Mouse (Mus musculus) embryonic facial prominence, embryonic 13.5 days (tissue): ENCODE measurements around the gene Rbl1. TPM values are rescaled to one million over a fixed set of nuclear protein-coding genes. Genes with fewer than 3 reads are reported as not detected.

Experiments used
- ATAC-seq: fragments of 200-750 bp; cut with Nextera tagmentation; 2 replicates; pipeline ENCODE4 v1.8.0; 2017; ENCODE audit warnings: low read depth; ENCODE audit not compliant: insufficient number of reproducible peaks, insufficient read depth, low FRiP score, low TSS enrichment
- H3K27ac ChIP-seq: fragments of 300-500 bp; sonication (generic); 2 replicates; pipeline ENCODE4 v1.5.1; 2015; ENCODE audit warnings: moderate library complexity, mild to moderate bottlenecking, inconsistent platforms
- H3K27me3 ChIP-seq: fragments of 300-500 bp; sonication (generic); 2 replicates; pipeline ENCODE4 v1.6.1; 2015; ENCODE audit warnings: mild to moderate bottlenecking, inconsistent platforms
- H3K36me3 ChIP-seq: fragments of 300-500 bp; sonication (generic); 2 replicates; pipeline ENCODE4 v1.6.1; 2015; ENCODE audit warnings: mild to moderate bottlenecking, inconsistent platforms
- H3K4me1 ChIP-seq: fragments of 300-500 bp; sonication (generic); 2 replicates; pipeline ENCODE4 v1.6.1; 2015; ENCODE audit warnings: inconsistent platforms
- H3K4me2 ChIP-seq: fragments of 300-500 bp; sonication (generic); 2 replicates; pipeline ENCODE4 v1.6.1; 2015; ENCODE audit warnings: moderate library complexity, mild to moderate bottlenecking, inconsistent platforms
- H3K4me3 ChIP-seq: fragments of 300-500 bp; sonication (generic); 2 replicates; pipeline ENCODE4 v1.5.1; 2015; ENCODE audit warnings: mild to moderate bottlenecking, inconsistent platforms
- H3K9ac ChIP-seq: fragments of 300-500 bp; sonication (generic); 2 replicates; pipeline ENCODE4 v1.6.1; 2015; ENCODE audit warnings: mild to moderate bottlenecking, inconsistent platforms
- H3K9me3 ChIP-seq: fragments of 300-500 bp; sonication (generic); 2 replicates; pipeline ENCODE4 v1.6.1; 2016; ENCODE audit warnings: inconsistent platforms
- WGBS: fragments of 180-500 bp; shearing (Covaris S2); methylation state at CpG from one replicate; pipeline ENCODE4 v1.1.7; 2015; ENCODE audit warnings: mixed read lengths; 5-methylcytosine and 5-hydroxymethylcytosine counted together
- polyA plus RNA-seq: library from polyadenylated mRNA; unstranded; fragments of >200 nt; fragmentation: Nextera tagmentation; extraction: Ambion mirVana; gene quantifications from 2 replicates; pipeline ENCODE4 v1.2.1, GENCODE M21; 2015

Rbl1 gene
- polyA plus RNA-seq, 1 experiment from 2014 or later, result 26.4 TPM

- H3K27me3 ChIP-seq, result no peaks in the 10 kb centered on the region
- H3K4me3 ChIP-seq, result no peak overlapping the region
- H3K36me3 ChIP-seq, result no peaks in the 10 kb centered on the region
- H3K27ac ChIP-seq, result no peak overlapping the region
- peaks cover under 1% of the 10 kb centered on the region; the same call in 1 of the 2 replicates for H3K4me1 ChIP-seq
- H3K4me2 ChIP-seq, result no peak overlapping the region
- no peak for ATAC-seq
- peaks cover 10% of the 10 kb centered on the region for H3K9me3 ChIP-seq
- no peak overlapping the region for H3K9ac ChIP-seq
- 91% methylated on average over 5 of the region's 5 CpGs for WGBS
These were observed 65.0 kb downstream of the Rbl1 start for GRCm38 (mm10) chr2:157139251-157139802.

GRCm38 (mm10) chr2:157138808-157139207 is 65.5 kb downstream of the Rbl1 start:
- no peak for ATAC-seq
- Histone ChIP-seq H3K4me1 (peaks cover 5% of the 10 kb centered on the region), H3K9ac (no peak overlapping the region), H3K4me2 (no peak overlapping the region), H3K27ac (no peak overlapping the region), H3K36me3 (no peaks in the 10 kb centered on the region), H3K27me3 (no peaks in the 10 kb centered on the region), H3K9me3 (peaks cover 10% of the 10 kb centered on the region), H3K4me3 (no peak overlapping the region)
- 82% methylated on average over 5 of the region's 5 CpGs for whole genome bisulfite sequencing

- no peak overlapping the region for H3K27ac ChIP-seq
- no peaks in the 10 kb centered on the region for H3K36me3 ChIP-seq
- ATAC-seq, result no peak
- H3K9me3 ChIP-seq, result peaks cover 10% of the 10 kb centered on the region
- peaks cover 8% of the 10 kb centered on the region for H3K4me1 ChIP-seq
- whole genome bisulfite sequencing, result 87% methylated on average over 9 of the region's 9 CpGs
- H3K4me2 ChIP-seq, result no peak overlapping the region
- H3K27me3 ChIP-seq, result no peaks in the 10 kb centered on the region
- H3K4me3 ChIP-seq, result no peak overlapping the region
- H3K9ac ChIP-seq, result no peak overlapping the region
These were observed 66.2 kb downstream of the Rbl1 start for GRCm38 (mm10) chr2:157137959-157138731.

- ATAC-seq, result no peak
- Histone ChIP-seq H3K9me3 (peaks cover 10% of the 10 kb centered on the region), H3K27ac (no peak overlapping the region), H3K4me2 (no peak overlapping the region), H3K9ac (no peak overlapping the region), H3K36me3 (no peaks in the 10 kb centered on the region), H3K4me1 (peaks cover 8% of the 10 kb centered on the region), H3K4me3 (no peak overlapping the region), H3K27me3 (no peaks in the 10 kb centered on the region)
- WGBS, result 73% methylated on average over 2 of the region's 2 CpGs
These were observed 67.7 kb downstream of the Rbl1 start for GRCm38 (mm10) chr2:157136646-157137045.

- Histone ChIP-seq H3K9ac (no peak overlapping the region), H3K4me2 (no peak overlapping the region), H3K27me3 (no peaks in the 10 kb centered on the region), H3K9me3 (peaks cover 10% of the 10 kb centered on the region), H3K4me1 (peaks cover 8% of the 10 kb centered on the region), H3K4me3 (no peak overlapping the region), H3K27ac (no peak overlapping the region), H3K36me3 (no peaks in the 10 kb centered on the region)
- ATAC-seq, result no peak
- 78% methylated on average over 4 of the region's 4 CpGs for WGBS
These were observed 68.2 kb downstream of the Rbl1 start for GRCm38 (mm10) chr2:157136176-157136575.

- peak overlapping the region; percentile 76 for H3K4me3 ChIP-seq
- H3K4me2 ChIP-seq, result peak overlapping the region; percentile 85
- peak overlapping the region; percentile 81 for H3K9ac ChIP-seq
- no peaks in the 10 kb centered on the region for H3K36me3 ChIP-seq
- H3K27ac ChIP-seq, result peak overlapping the region; percentile 79
- WGBS, result 86% methylated on average over 10 of the region's 10 CpGs
- no peak for ATAC-seq
- H3K9me3 ChIP-seq, result peaks cover 10% of the 10 kb centered on the region
- no peaks in the 10 kb centered on the region for H3K27me3 ChIP-seq
- H3K4me1 ChIP-seq, result peaks cover 8% of the 10 kb centered on the region
These were observed 68.7 kb downstream of the Rbl1 start for GRCm38 (mm10) chr2:157135529-157136120.

- Histone ChIP-seq H3K9ac (peak within 1 kb of the TSS; percentile 81), H3K36me3 (no peaks in the 10 kb centered on the region), H3K4me3 (peak within 1 kb of the TSS; percentile 76), H3K4me2 (peak within 1 kb of the TSS; percentile 85), H3K4me1 (peaks cover 8% of the 10 kb centered on the region), H3K27me3 (no peaks in the 10 kb centered on the region), H3K27ac (peak within 1 kb of the TSS; percentile 79), H3K9me3 (peaks cover 6% of the 10 kb centered on the region)
- ATAC-seq, result peak; percentile 89
- WGBS, result under 1% methylated on average over 32 of the region's 32 CpGs
These were observed 69.3 kb downstream of the Rbl1 start, which contains the start of gene Samhd1 for GRCm38 (mm10) chr2:157135014-157135413. TSS of gene Samhd1 (minus strand) at chr2:157135265.

GRCm38 (mm10) chr2:157134479-157134931 is 69.8 kb downstream of the Rbl1 start:
- no peak for ATAC-seq
- peak overlapping the region; percentile 85 for H3K4me2 ChIP-seq
- H3K27ac ChIP-seq, result peak overlapping the region; percentile 79
- peak overlapping the region; percentile 76 for H3K4me3 ChIP-seq
- 0 out of 2 replicates have a peak, but pooled peaks cover 2% of the 10 kb centered on the region for H3K9me3 ChIP-seq
- H3K9ac ChIP-seq, result peak overlapping the region; percentile 81
- no peaks in the 10 kb centered on the region for H3K27me3 ChIP-seq
- H3K4me1 ChIP-seq, result peaks cover 8% of the 10 kb centered on the region
- under 1% methylated on average over 25 of the region's 25 CpGs for WGBS
- no peaks in the 10 kb centered on the region for H3K36me3 ChIP-seq

GRCm38 (mm10) chr2:157133769-157134478 is 70.4 kb downstream of the Rbl1 start:
- no peak for ATAC-seq
- peak overlapping the region; percentile 81 for H3K9ac ChIP-seq
- no peaks in the 10 kb centered on the region for H3K36me3 ChIP-seq
- peak overlapping the region; percentile 76 for H3K4me3 ChIP-seq
- peak overlapping the region; percentile 85 for H3K4me2 ChIP-seq
- H3K27me3 ChIP-seq, result no peaks in the 10 kb centered on the region
- H3K9me3 ChIP-seq, result no peaks in the 10 kb centered on the region
- WGBS, result 15% methylated on average over 11 of the region's 11 CpGs
- H3K27ac ChIP-seq, result no peak overlapping the region
- peaks cover 8% of the 10 kb centered on the region for H3K4me1 ChIP-seq

- H3K4me3 ChIP-seq, result no peak overlapping the region
- no peak overlapping the region for H3K27ac ChIP-seq
- peaks cover 8% of the 10 kb centered on the region for H3K4me1 ChIP-seq
- no peaks in the 10 kb centered on the region for H3K36me3 ChIP-seq
- no peak overlapping the region for H3K4me2 ChIP-seq
- no peaks in the 10 kb centered on the region for H3K27me3 ChIP-seq
- H3K9ac ChIP-seq, result no peak overlapping the region
- H3K9me3 ChIP-seq, result no peaks in the 10 kb centered on the region
- 74% methylated on average over 3 of the region's 3 CpGs for whole genome bisulfite sequencing
- no peak for ATAC-seq
These were observed 71.4 kb downstream of the Rbl1 start for GRCm38 (mm10) chr2:157132686-157133540.

GRCm38 (mm10) chr2:157132086-157132485 is 72.2 kb downstream of the Rbl1 start:
- H3K27ac ChIP-seq, result no peak overlapping the region
- no peak overlapping the region for H3K4me3 ChIP-seq
- H3K4me1 ChIP-seq, result peaks cover 8% of the 10 kb centered on the region
- no peaks in the 10 kb centered on the region for H3K36me3 ChIP-seq
- ATAC-seq, result no peak
- H3K27me3 ChIP-seq, result no peaks in the 10 kb centered on the region
- no peak overlapping the region for H3K9ac ChIP-seq
- H3K9me3 ChIP-seq, result no peaks in the 10 kb centered on the region
- no peak overlapping the region for H3K4me2 ChIP-seq
- WGBS, result 94% methylated on average over 1 of the region's 1 CpGs
